Mouse (Mus musculus): Measurements from ENCODE around the gene Dnajb11. TPM values are rescaled to one million over a fixed set of nuclear protein-coding genes. Genes with fewer than 3 reads are reported as not detected.
A peak's percentile ranks its signal among the peaks of the same experiment; 100 is the strongest.

Gene Dnajb11
- polyA plus RNA-seq, 1 experiment from 2014 or later = 122 TPM

- Histone ChIP-seq H3K9me3 (ENCODE audit: control insufficient read depth) (no peaks in the 10 kb centered on the region), H3K4me1 (replicated peaks; ENCODE audit: control insufficient read depth, insufficient read depth, low read length) (0 out of 2 replicates have a peak, but pooled peaks cover 3% of the 10 kb centered on the region), H3K36me3 (ENCODE audit: control insufficient read depth, insufficient read depth) (no peaks in the 10 kb centered on the region), H3K27ac (ENCODE audit: low read depth, low read length) (peak overlapping the region; percentile 91), H3K4me3 (ENCODE audit: low read depth, low read length) (peak overlapping the region; percentile 81), H3K27me3 (replicated peaks; ENCODE audit: control insufficient read depth, insufficient read depth, low read length) (no peaks in the 10 kb centered on the region), H3K9ac (ENCODE audit: low read depth, low read length) (peak overlapping the region; percentile 54), H3K4me2 (replicated peaks; ENCODE audit: low read depth) (peak overlapping the region; percentile 73)
- no peak for TF ChIP-seq CTCF (IDR thresholded peaks at IDR 0.05; ENCODE audit: low read depth)
- no peak for ATAC-seq
- WGBS = 6% methylated on average over 9 of the region's 9 CpGs
Measured at GRCm38 (mm10) chr16:22856773-22857172, 872 bp upstream of the Dnajb11 start.

GRCm38 (mm10) chr16:22872397-22872796, 14.8 kb downstream of the Dnajb11 start:
- H3K9ac ChIP-seq (ENCODE audit: low read depth, low read length) = no peak overlapping the region
- no peak overlapping the region for H3K27ac ChIP-seq (ENCODE audit: low read depth, low read length)
- no peaks in the 10 kb centered on the region for H3K9me3 ChIP-seq (ENCODE audit: control insufficient read depth)
- no peaks in the 10 kb centered on the region for H3K4me1 ChIP-seq (replicated peaks; ENCODE audit: control insufficient read depth, insufficient read depth, low read length)
- H3K36me3 ChIP-seq (ENCODE audit: control insufficient read depth, insufficient read depth) = peaks cover 60% of the 10 kb centered on the region
- no peak for TF ChIP-seq CTCF (IDR thresholded peaks at IDR 0.05; ENCODE audit: low read depth)
- 91% methylated on average over 8 of the region's 8 CpGs for WGBS
- H3K4me2 ChIP-seq (replicated peaks; ENCODE audit: low read depth) = no peak overlapping the region
- no peak for ATAC-seq
- no peak overlapping the region for H3K4me3 ChIP-seq (ENCODE audit: low read depth, low read length)
- H3K27me3 ChIP-seq (replicated peaks; ENCODE audit: control insufficient read depth, insufficient read depth, low read length) = no peaks in the 10 kb centered on the region

- Histone ChIP-seq H3K4me3 (ENCODE audit: low read depth, low read length) (no peak overlapping the region), H3K27me3 (replicated peaks; ENCODE audit: control insufficient read depth, insufficient read depth, low read length) (no peaks in the 10 kb centered on the region), H3K4me1 (replicated peaks; ENCODE audit: control insufficient read depth, insufficient read depth, low read length) (no peaks in the 10 kb centered on the region), H3K36me3 (ENCODE audit: control insufficient read depth, insufficient read depth) (peaks cover 50% of the 10 kb centered on the region), H3K9me3 (ENCODE audit: control insufficient read depth) (no peaks in the 10 kb centered on the region), H3K4me2 (replicated peaks; ENCODE audit: low read depth) (no peak overlapping the region), H3K9ac (ENCODE audit: low read depth, low read length) (no peak overlapping the region), H3K27ac (ENCODE audit: low read depth, low read length) (no peak overlapping the region)
- no peak for TF ChIP-seq CTCF (IDR thresholded peaks at IDR 0.05; ENCODE audit: low read depth)
- ATAC-seq = no peak
- 83% methylated on average over 4 of the region's 4 CpGs for WGBS
Measured at GRCm38 (mm10) chr16:22873369-22873768, 15.7 kb downstream of the Dnajb11 start.

GRCm38 (mm10) chr16:22876218-22877043, 18.8 kb downstream of the Dnajb11 start:
- 45% methylated on average over 9 of the region's 9 CpGs for WGBS
- H3K36me3 ChIP-seq (ENCODE audit: control insufficient read depth, insufficient read depth) = peaks cover 20% of the 10 kb centered on the region
- TF ChIP-seq CTCF (IDR thresholded peaks at IDR 0.05; ENCODE audit: low read depth) = peak; percentile 77
- no peak overlapping the region for H3K9ac ChIP-seq (ENCODE audit: low read depth, low read length)
- H3K9me3 ChIP-seq (ENCODE audit: control insufficient read depth) = no peaks in the 10 kb centered on the region
- H3K4me3 ChIP-seq (ENCODE audit: low read depth, low read length) = no peak overlapping the region
- H3K27me3 ChIP-seq (replicated peaks; ENCODE audit: control insufficient read depth, insufficient read depth, low read length) = no peaks in the 10 kb centered on the region
- no peak for ATAC-seq
- H3K4me1 ChIP-seq (replicated peaks; ENCODE audit: control insufficient read depth, insufficient read depth, low read length) = no peaks in the 10 kb centered on the region
- no peak overlapping the region for H3K27ac ChIP-seq (ENCODE audit: low read depth, low read length)
- no peak overlapping the region for H3K4me2 ChIP-seq (replicated peaks; ENCODE audit: low read depth)

GRCm38 (mm10) chr16:22877660-22878390, 20.2 kb downstream of the Dnajb11 start:
- no peak for ATAC-seq
- H3K27ac ChIP-seq (ENCODE audit: low read depth, low read length) = no peak overlapping the region
- H3K27me3 ChIP-seq (replicated peaks; ENCODE audit: control insufficient read depth, insufficient read depth, low read length) = no peaks in the 10 kb centered on the region
- no peak overlapping the region for H3K4me3 ChIP-seq (ENCODE audit: low read depth, low read length)
- no peak overlapping the region for H3K4me2 ChIP-seq (replicated peaks; ENCODE audit: low read depth)
- no peak for TF ChIP-seq CTCF (IDR thresholded peaks at IDR 0.05; ENCODE audit: low read depth)
- H3K9ac ChIP-seq (ENCODE audit: low read depth, low read length) = no peak overlapping the region
- peaks cover 6% of the 10 kb centered on the region; the same call in 1 of the 2 replicates for H3K36me3 ChIP-seq (ENCODE audit: control insufficient read depth, insufficient read depth)
- H3K4me1 ChIP-seq (replicated peaks; ENCODE audit: control insufficient read depth, insufficient read depth, low read length) = no peaks in the 10 kb centered on the region
- 79% methylated on average over 11 of the region's 11 CpGs for WGBS
- H3K9me3 ChIP-seq (ENCODE audit: control insufficient read depth) = no peaks in the 10 kb centered on the region

- 79% methylated on average over 7 of the region's 7 CpGs for WGBS
Measured at GRCm38 (mm10) chr16:22878716-22879115, 21.1 kb downstream of the Dnajb11 start.

More at GRCm38 (mm10) chr16:22878716-22879115, 21.1 kb downstream of the Dnajb11 start:
- Histone ChIP-seq H3K9me3 (ENCODE audit: control insufficient read depth) (no peaks in the 10 kb centered on the region), H3K27ac (ENCODE audit: low read depth, low read length) (no peak overlapping the region), H3K4me2 (replicated peaks; ENCODE audit: low read depth) (no peak overlapping the region), H3K9ac (ENCODE audit: low read depth, low read length) (no peak overlapping the region), H3K36me3 (ENCODE audit: control insufficient read depth, insufficient read depth) (no peaks in the 10 kb centered on the region), H3K27me3 (replicated peaks; ENCODE audit: control insufficient read depth, insufficient read depth, low read length) (no peaks in the 10 kb centered on the region), H3K4me3 (ENCODE audit: low read depth, low read length) (no peak overlapping the region), H3K4me1 (replicated peaks; ENCODE audit: control insufficient read depth, insufficient read depth, low read length) (no peaks in the 10 kb centered on the region)
- no peak for TF ChIP-seq CTCF (IDR thresholded peaks at IDR 0.05; ENCODE audit: low read depth)
- ATAC-seq = no peak

Data from intestine, postnatal 0 days (tissue).